Mouse (Mus musculus): Measurements from ENCODE around the gene Gcnt3.

Gcnt3 gene

DNA sequence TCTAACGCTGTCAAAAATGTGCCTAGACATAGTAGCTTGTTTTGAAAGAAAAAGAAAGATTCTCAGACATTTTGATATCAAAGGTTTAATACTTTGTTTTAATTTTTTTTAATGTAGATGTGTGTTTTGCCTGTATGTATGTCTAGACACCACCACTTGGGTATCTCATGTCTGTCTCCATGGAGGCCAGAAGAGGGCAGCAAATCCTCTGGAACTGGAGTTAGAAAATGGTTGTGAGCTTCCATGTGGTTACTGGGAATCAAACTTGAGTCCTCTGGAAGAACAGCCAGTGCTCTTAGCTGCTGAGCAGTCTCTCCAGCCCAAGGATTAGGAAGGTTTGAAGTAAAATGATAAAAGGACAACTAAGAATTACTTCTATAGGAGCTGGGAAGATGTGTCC lies 38.6 kb downstream of the Gcnt3 start:
- no peak for DNase-seq

DNA sequence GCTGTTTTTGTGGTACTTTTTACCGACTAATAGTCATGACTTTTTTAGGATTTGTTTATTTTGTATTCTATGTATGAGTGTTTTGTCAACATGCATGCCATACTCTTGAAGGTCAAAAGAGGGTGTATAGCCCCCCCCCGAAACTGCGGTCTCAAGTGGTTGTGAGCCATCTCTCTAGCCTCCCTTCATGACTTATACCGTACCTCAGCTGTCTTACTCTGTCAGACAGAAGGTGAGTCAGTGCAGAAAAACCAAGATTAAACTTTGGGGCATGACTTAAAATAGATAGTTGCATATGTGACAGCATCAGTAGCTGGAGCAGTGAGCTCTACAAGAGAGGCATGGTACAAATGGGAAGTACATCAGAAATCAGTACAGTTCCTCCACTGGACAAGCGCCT lies 43.3 kb downstream of the Gcnt3 start:
- DNase-seq = no peak

DNA sequence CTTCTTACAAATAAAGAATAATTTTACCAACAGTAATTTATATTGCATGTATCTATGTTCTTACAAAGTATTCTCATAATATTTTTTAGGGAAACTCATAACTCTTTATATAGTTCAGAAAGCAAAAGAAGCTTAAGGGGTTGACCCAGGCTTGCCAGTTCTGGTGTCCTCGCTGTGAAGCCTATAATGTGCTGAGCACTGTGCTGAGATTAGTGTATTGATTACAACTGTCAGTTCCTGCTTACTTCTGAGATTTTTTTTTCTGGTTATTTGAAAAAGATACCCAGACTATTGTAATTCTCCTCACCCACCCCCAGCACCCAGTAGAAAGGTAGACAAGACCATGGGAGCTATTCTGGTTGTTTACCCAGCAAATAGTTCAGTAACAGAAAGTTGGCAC lies 44.4 kb downstream of the Gcnt3 start:
- DNase-seq = no peak

DNA sequence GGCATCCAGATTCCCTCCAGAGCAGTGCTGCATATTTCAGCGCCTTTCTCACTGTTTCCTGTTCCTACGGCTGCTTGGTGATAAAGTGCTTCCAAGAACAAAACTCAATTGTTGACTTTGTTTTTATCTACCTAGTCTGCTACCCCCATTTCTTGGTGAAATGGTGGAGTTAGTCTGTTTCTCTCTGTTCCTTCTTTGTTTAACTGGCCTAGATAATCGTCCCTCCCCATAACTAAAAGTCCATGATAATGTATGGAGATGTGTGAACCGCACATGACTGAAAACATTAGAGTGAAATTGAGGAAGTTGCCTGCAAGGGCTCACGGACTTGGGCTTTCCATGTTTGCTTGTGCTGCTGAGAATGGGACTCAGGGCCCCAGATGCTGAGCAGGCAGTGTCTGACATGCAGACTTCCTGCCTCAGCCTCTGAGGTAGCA lies 45.0 kb downstream of the Gcnt3 start:
- DNase-seq = no peak

DNA sequence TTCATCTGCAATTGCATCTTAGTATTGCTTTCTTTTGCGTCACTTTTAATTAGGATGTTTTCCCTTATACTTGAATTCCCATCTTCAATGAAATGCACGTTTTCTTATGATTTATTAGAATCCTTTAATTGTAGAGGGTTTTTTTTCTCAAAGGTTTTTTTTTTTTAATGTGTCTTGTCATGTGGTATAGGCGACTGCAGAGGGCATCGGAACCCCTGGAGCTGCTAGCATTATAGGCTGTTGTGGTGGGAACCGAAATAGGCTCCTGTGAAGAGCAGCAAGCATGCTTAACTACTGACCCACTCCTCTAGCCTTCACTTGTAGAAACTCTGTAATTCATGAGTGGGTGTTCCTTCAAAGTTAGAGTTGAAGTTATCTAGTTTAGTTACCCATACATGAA lies 47.5 kb downstream of the Gcnt3 start:
- no peak for DNase-seq

DNA sequence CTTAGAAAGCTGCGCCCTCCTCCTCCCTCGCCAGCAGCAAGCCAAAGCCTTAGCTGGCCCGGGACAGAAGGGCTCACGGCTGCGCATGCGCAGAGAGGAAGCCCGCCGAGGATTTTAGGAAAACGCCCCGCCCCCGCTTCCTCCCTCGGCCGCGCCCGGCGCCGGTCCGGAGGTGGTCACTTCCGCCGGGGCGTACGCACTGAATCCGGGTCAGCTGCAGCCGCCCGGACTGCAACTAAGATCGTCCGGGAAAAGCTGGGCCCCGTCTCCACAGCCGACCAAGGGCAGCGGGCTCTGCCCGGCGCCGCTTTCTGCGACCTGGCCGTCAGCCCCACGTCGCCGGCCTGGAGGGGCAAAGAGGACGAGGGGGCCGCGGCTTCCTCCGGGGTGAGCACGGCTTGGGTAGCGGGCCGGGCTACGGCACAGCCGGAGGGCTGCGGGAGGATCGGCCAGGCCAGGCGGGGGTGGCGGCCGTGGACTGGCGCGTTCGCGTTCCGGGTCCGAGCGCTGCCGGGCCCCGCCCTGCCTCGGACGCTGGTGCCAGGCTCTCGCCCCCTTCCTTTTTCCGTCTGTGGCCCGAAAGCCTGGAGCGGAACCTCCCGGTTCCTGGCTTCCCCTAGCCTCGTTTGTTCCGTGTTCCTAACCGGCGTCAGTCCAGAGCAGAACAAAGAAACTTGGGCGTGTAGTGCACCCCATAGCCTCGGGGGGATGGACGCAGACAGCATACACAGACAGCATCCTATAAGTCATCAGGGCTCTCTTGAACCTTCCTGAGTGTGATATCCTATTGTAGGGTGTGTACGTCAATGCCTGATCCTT lies 48.4 kb downstream of the Gcnt3 start, which contains the start of gene Bnip2:
Bnip2 (plus strand) TSS at position 164 of the 819 bp plus-strand sequence.
- peak; percentile 82 to 83 for DNase-seq

DNA sequence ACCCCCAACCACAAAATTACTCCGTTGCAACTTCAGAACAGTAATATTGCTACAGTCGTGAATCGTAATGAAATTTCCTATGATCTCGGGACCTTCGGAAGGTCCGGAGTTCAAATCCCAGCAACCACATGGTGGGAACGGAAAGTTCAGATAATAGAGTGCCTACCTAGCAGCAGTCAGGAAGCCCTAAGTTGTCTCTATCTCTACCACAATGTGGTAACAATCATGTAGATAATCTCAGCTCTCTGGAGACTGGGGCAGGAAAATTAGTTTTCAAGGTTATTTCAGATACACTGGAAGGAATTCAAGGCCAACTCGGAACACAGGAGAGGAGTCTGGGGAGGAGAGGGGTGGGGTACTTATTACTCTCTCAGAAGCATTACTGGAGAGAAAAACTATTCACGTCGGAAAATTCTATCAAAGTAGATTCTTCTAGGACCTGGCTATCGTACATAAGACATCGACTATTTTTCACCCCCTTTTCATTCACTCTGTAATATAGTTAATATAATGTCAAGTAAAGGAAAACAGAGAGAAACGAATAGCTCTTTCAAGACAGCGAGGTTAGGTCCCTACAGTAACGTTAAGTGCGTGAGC lies 49.1 kb downstream of the Gcnt3 start:
- no peak for DNase-seq

DNA sequence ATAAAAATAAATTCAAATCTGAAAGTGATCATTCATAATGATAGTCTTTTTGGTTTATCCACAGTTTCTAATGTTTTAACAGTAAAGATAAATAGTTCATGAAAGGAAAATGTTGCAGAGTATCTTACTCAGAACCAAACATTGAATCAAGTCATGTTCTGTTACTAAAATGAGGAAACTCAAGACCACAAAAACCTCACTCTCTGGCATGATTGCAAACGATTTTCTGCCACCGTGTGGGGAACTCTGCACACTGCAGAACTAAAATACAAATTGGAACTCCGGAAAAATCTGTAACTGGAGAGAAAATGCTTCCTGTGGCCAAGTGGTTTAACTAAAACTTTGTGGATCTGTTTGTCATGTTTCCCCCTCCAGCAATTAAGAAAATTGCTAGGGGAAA lies 50.3 kb downstream of the Gcnt3 start:
- peak; percentile 21 to 32 for DNase-seq

DNA sequence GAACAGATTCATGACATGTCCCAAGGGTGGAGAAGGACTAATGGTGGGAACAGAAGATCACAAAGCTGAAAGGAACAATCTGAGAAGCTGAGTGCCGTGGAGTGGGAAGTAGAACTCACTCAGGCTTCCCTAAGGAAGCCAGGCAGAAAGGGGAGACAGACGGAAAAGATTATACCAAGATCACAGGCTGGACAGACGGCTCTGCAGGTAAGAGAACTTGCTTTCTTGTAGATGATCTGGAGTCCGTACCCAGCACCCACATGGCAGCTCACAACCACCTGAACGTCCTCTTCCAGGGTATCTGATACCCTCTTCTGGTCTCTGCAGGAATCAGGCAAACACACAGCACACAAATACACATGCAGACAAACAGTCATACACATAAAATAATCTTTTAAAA lies 51.3 kb downstream of the Gcnt3 start:
- no peak for DNase-seq

DNA sequence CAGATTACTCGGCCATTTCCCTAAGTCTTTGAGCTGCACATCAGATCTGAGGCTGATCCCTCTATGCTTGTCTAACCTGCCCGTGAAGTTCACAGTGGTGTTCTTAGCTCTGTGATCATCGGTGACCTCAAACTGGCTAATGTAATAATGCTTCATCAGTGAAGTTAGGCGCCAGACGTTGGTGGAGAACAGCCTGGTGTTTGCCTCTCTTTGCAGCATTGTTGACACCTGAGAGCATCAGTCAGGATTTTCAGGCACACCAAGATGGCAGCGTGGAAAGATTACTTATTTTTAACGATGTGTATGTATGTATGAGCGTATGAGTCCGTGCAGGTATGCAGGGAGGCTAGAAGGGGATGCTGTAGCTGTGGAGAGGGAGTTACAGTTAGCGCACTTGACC lies 51.8 kb downstream of the Gcnt3 start:
- no peak for DNase-seq

DNA sequence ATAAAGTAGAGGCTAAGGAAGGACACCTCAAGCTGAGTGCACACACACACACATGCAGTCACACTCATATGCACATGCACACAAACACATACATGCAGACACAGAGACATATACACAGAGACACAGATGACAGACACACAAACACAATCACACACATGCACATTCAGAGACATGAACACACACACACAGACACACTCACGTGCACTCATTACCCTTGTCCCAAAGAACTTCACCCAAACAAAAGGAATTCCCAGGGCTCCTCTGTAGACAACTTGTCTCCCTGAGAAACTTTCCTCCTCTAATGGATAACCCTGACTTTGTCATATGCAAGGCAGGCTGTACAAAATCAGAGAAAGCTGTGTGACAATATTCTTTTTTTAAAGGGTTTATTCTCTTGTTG lies 52.4 kb downstream of the Gcnt3 start:
- DNase-seq = no peak

All from thymus, adult 18-20 months (tissue).